Mouse (Mus musculus) bone marrow macrophage, adult 2 months (primary cell): ENCODE measurements at regions not wholly inside any gene's neighbourhood (a gene's known extent, or its start where the extent isn't known, plus 50 kb on each side); places are given as distances from the start of the nearest gene placed in this dataset.

Experiments
- CTCF ChIP-seq: IDR thresholded peaks from 2 replicates; pipeline ENCODE4 v1.5.1; 2012; ENCODE audit warnings: low read depth, mild to moderate bottlenecking, low read length, moderate library complexity
- POLR2A ChIP-seq: IDR thresholded peaks from 2 replicates; pipeline ENCODE4 v1.6.1; 2012; ENCODE audit warnings: mild to moderate bottlenecking, low read depth, low read length, borderline replicate concordance

GRCm38 (mm10) chr16:29959939-29960637 lies 104.1 kb upstream of the Hes1 start:
- no peak for TF ChIP-seq CTCF
- no peak for TF ChIP-seq POLR2A
